Mouse (Mus musculus) E14TG2a.4 (cell line): ENCODE data around the gene Ubxn10.
A peak's percentile ranks its signal among the peaks of the same experiment; 100 is the strongest.

Source experiments
- H3K27me3 ChIP-seq: 2 replicates; pipeline ENCODE4 v1.6.1; 2014; ENCODE audit warnings: low read length, control low read depth; ENCODE audit not compliant: insufficient read depth
- H3K36me3 ChIP-seq: 2 replicates; pipeline ENCODE4 v1.6.1; 2014; ENCODE audit warnings: low read length, control low read depth; ENCODE audit not compliant: insufficient read depth
- H3K4me1 ChIP-seq: replicated peaks from 2 replicates; pipeline ENCODE4 v1.6.1; 2014; ENCODE audit warnings: low read depth, low read length, control low read depth
- H3K4me3 ChIP-seq: replicated peaks from 2 replicates; pipeline ENCODE4 v1.5.1; 2014; ENCODE audit warnings: mild to moderate bottlenecking, low read length
- H3K9me3 ChIP-seq: 2 replicates; pipeline ENCODE4 v1.6.1; 2014; ENCODE audit warnings: low read length, control low read depth
- CTCF ChIP-seq: conservative IDR thresholded peaks from 2 replicates; pipeline ENCODE4 v1.5.1; 2014; ENCODE audit warnings: low read length
- NANOG ChIP-seq: IDR thresholded peaks from 2 replicates; pipeline ENCODE4 v1.6.1; 2014; ENCODE audit warnings: borderline replicate concordance, low read length, mixed read lengths
- POU5F1 ChIP-seq: IDR thresholded peaks from 2 replicates; pipeline ENCODE4 v1.6.1; 2014; ENCODE audit warnings: low read length, borderline replicate concordance

Gene Ubxn10

GRCm38 (mm10) chr4:138737031-138737430 is at the start of gene Ubxn10:
Gene Ubxn10 (minus strand): TSS chr4:138737167.
- Histone ChIP-seq H3K27me3 (no peaks in the 10 kb centered on the region), H3K36me3 (no peaks in the 10 kb centered on the region), H3K4me1 (peaks cover 37% of the 10 kb centered on the region), H3K4me3 (no peak within 1 kb of the TSS), H3K9me3 (peaks cover 3% of the 10 kb centered on the region; the same call in 1 of the 2 replicates)
- no peak for TF ChIP-seq CTCF
- TF ChIP-seq POU5F1, result no peak
- TF ChIP-seq NANOG, result no peak

GRCm38 (mm10) chr4:138786141-138786540 is 49.2 kb upstream of the Ubxn10 start:
- TF ChIP-seq POU5F1 (no peak), CTCF (no peak), NANOG (no peak)
- H3K36me3 ChIP-seq, result no peaks in the 10 kb centered on the region

GRCm38 (mm10) chr4:138785721-138786120 is 48.8 kb upstream of the Ubxn10 start:
- H3K4me1 ChIP-seq, result peaks cover 16% of the 10 kb centered on the region
- H3K27me3 ChIP-seq, result peaks cover 11% of the 10 kb centered on the region; the same call in 1 of the 2 replicates
- TF ChIP-seq CTCF (peak; percentile 44), NANOG (no peak)
- no peaks in the 10 kb centered on the region for H3K9me3 ChIP-seq
- H3K4me3 ChIP-seq, result no peak overlapping the region
- H3K36me3 ChIP-seq, result no peaks in the 10 kb centered on the region

More at GRCm38 (mm10) chr4:138786141-138786540, 49.2 kb upstream of the Ubxn10 start:
- no peak overlapping the region for H3K4me3 ChIP-seq
- H3K27me3 ChIP-seq, result peaks cover 11% of the 10 kb centered on the region; the same call in 1 of the 2 replicates
- H3K4me1 ChIP-seq, result peaks cover 19% of the 10 kb centered on the region
- H3K9me3 ChIP-seq, result no peaks in the 10 kb centered on the region

GRCm38 (mm10) chr4:138782098-138782497 is 45.1 kb upstream of the Ubxn10 start:
- H3K4me3 ChIP-seq, result no peak overlapping the region
- TF ChIP-seq NANOG, result no peak
- TF ChIP-seq CTCF, result no peak
- no peak for TF ChIP-seq POU5F1

GRCm38 (mm10) chr4:138780300-138780699 is 43.3 kb upstream of the Ubxn10 start:
- Histone ChIP-seq H3K9me3 (no peaks in the 10 kb centered on the region), H3K36me3 (no peaks in the 10 kb centered on the region), H3K4me3 (no peak overlapping the region), H3K4me1 (peaks cover 34% of the 10 kb centered on the region), H3K27me3 (peaks cover 48% of the 10 kb centered on the region)
- TF ChIP-seq NANOG (no peak), POU5F1 (no peak), CTCF (no peak)

More at GRCm38 (mm10) chr4:138782098-138782497, 45.1 kb upstream of the Ubxn10 start:
- Histone ChIP-seq H3K27me3 (peaks cover 32% of the 10 kb centered on the region), H3K9me3 (no peaks in the 10 kb centered on the region), H3K4me1 (peaks cover 39% of the 10 kb centered on the region), H3K36me3 (no peaks in the 10 kb centered on the region)

GRCm38 (mm10) chr4:138777417-138778407 is 40.7 kb upstream of the Ubxn10 start:
- peaks cover 34% of the 10 kb centered on the region for H3K4me1 ChIP-seq
- H3K9me3 ChIP-seq, result no peaks in the 10 kb centered on the region
- peaks cover 48% of the 10 kb centered on the region for H3K27me3 ChIP-seq
- TF ChIP-seq NANOG (no peak), POU5F1 (no peak), CTCF (no peak)
- H3K4me3 ChIP-seq, result no peak overlapping the region
- no peaks in the 10 kb centered on the region for H3K36me3 ChIP-seq

GRCm38 (mm10) chr4:138775435-138775834 is 38.5 kb upstream of the Ubxn10 start, which contains the start of gene Pla2g2d:
Gene Pla2g2d (plus strand): TSS chr4:138775735.
- H3K9me3 ChIP-seq, result no peaks in the 10 kb centered on the region
- H3K4me3 ChIP-seq, result no peak within 1 kb of the TSS
- TF ChIP-seq NANOG (no peak), POU5F1 (no peak), CTCF (no peak)
- peaks cover 20% of the 10 kb centered on the region for H3K4me1 ChIP-seq
- no peaks in the 10 kb centered on the region for H3K36me3 ChIP-seq
- H3K27me3 ChIP-seq, result peaks cover 45% of the 10 kb centered on the region

- no peaks in the 10 kb centered on the region for H3K9me3 ChIP-seq
- TF ChIP-seq NANOG (no peak), CTCF (no peak), POU5F1 (no peak)
- no peak overlapping the region for H3K4me3 ChIP-seq
- peaks cover 3% of the 10 kb centered on the region; the same call in 1 of the 2 replicates for H3K4me1 ChIP-seq
- H3K36me3 ChIP-seq, result no peaks in the 10 kb centered on the region
- H3K27me3 ChIP-seq, result peaks cover 23% of the 10 kb centered on the region
Observed at GRCm38 (mm10) chr4:138772386-138772785, 35.4 kb upstream of the Ubxn10 start.
